Mouse (Mus musculus) testis, postnatal 10 days (tissue): ENCODE measurements around the gene Atg14.
A peak's percentile ranks its signal among the peaks of the same experiment; 100 is the strongest.
"Not testable (repeated sequence)": the region's sequence is repeated elsewhere in the genome, so short reads cannot be mapped to it uniquely, and the experiment has no call there.

Source experiments
- DNase-seq: peaks from one replicate; pipeline ENCODE4 v3.0.0; 2021; ENCODE audit warnings: low spot score

Atg14 gene

GRCm38 (mm10) chr14:47570549-47570948, at the start of gene Atg14:
TSS of gene Atg14 (minus strand) at chr14:47570649.
- not testable (repeated sequence) for DNase-seq

- no peak for DNase-seq
Observed at GRCm38 (mm10) chr14:47618891-47619290, 48.4 kb upstream of the Atg14 start.

- no peak for DNase-seq
Observed at GRCm38 (mm10) chr14:47613254-47613653, 42.8 kb upstream of the Atg14 start.

DNA sequence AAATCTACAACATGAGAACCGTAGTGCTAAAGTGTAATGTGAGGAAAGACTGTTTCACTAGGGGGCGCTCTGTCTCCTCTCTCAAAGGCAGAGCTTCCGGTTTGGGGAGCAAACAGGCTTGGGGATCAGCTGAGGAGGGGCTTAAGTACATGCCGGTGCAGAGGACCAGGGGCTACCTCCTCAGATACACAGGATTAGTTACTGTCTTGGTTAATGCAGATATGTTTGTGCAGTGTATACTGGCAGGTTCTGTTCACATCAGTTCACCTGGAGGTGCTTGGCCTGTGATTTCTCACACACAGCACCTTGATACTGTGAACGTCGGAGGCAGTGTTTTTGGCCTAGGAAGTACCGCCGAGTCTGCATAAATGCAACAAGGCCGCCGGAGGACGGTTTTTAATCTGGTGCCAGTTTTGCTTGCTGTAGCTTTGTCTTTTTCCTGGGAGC, 27.5 kb upstream of the Atg14 start:
- peak; percentile 80 for DNase-seq

DNA sequence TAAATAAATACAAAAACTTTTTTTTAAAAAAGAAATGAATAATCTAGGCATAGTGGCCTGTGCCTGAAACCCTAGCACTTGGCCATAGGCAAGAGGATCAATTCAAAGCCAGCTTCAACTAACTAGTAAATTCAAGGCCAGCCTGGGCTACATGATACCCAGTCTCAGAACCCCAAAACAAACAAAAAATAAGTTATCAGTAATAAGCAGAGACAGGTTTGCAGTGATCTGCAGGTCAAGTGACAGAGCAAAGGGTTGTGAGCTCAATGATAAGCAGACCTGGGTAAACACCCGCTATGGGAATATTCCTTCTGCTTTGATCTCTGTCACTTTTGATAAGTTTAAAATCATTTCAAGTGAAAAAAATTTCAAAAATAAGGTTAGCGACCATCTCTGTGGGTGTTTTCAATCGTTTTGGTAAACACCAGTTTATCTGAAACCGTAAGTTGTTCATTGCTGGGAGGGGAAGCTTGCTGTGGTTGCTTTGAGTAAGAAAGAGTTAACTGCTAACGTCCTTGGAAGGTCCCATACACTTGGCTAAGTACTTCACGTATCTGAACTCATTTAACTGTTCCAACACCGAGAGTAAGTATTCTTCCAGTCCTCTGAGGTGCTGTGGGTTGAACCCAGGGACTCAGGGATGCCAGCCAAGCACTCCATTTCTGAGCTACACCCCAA, 24.1 kb upstream of the Atg14 start:
- DNase-seq = no peak

- no peak for DNase-seq
Observed at GRCm38 (mm10) chr14:47590391-47590975, 20.0 kb upstream of the Atg14 start.

DNA sequence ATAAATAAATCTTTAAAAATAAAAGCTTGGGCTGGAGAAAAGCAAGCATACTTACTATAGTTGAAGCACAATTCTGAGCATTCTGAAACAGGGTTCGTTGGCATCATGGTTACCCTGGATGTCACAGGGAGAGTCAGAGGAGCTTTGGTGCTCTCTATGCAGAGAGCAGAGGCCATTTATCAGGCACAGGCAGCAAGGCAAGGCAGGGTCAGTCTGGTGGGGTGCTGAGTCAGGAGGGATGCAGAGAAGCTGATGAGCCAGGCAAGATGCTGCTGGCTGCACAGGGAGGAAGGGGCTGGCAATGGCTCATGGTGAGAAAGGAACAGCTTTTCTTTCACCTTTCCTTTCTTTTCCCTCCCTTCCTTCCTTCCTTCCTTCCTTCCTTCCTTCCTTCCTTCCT, 19.0 kb upstream of the Atg14 start:
- DNase-seq = no peak

DNA sequence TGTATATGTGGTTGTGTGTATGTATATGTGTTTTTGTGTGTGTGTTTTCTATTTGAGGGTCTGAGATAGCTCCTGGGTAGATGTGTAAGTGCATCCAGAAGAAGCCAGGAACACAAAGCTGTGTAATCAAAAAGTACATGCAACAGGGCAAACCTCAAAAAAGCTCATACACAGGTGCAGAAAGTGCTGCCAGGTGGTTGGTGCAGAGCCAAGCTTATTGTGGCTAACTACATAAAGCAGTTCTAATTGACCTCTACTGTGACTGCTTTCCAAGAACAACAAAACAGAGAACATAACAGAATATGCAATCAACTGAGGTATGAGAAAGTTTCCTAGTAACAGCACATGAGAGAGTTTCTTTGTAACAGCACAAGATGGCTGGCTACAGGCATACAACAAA, 13.9 kb upstream of the Atg14 start:
- DNase-seq = no peak

DNA sequence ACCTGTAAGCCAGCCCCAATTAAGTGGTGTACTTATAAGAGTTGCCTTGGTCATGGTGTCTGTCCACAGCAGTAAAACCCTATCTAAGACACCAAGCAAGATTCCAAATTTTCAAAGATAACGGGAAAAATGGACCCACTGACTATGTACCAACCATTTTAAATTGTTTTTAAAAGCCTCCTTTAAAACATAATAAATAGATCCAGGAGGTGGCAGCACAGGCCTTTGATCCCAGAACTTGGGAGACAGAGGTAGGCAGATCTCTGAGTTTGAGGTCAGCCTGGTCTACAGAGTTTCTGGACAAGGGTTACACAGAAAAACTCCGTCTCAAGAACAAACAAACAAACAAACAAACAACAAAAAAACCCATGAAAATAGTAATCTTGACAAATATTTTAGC, 11.2 kb upstream of the Atg14 start:
- DNase-seq = no peak

DNA sequence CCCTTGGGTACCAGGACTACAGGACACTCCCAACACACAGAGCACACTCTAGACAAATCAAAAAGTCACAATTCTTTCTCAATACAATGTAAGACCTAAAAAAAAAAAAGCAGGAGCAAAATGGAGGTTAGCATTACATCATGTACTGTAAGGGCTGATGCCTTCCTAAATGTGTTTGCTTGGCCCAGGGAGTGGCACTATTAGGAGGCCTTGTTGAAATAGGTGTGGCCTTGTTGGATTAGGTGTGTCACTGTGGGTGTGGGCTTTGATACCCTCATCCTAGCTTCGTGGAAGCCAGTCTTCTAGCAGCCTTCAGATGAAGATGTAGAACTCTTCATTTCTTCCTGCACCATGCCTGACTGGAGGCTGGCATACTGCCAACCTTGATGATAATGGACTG, 10.8 kb upstream of the Atg14 start:
- DNase-seq = no peak

GRCm38 (mm10) chr14:47578086-47578485, 7.6 kb upstream of the Atg14 start:
- DNase-seq = no peak

- no peak for DNase-seq
Observed at GRCm38 (mm10) chr14:47576687-47577086, 6.2 kb upstream of the Atg14 start.

- DNase-seq = no peak
Observed at GRCm38 (mm10) chr14:47574721-47575120, 4.3 kb upstream of the Atg14 start.

- no peak for DNase-seq
Observed at GRCm38 (mm10) chr14:47572707-47573106, 2.3 kb upstream of the Atg14 start.

DNA sequence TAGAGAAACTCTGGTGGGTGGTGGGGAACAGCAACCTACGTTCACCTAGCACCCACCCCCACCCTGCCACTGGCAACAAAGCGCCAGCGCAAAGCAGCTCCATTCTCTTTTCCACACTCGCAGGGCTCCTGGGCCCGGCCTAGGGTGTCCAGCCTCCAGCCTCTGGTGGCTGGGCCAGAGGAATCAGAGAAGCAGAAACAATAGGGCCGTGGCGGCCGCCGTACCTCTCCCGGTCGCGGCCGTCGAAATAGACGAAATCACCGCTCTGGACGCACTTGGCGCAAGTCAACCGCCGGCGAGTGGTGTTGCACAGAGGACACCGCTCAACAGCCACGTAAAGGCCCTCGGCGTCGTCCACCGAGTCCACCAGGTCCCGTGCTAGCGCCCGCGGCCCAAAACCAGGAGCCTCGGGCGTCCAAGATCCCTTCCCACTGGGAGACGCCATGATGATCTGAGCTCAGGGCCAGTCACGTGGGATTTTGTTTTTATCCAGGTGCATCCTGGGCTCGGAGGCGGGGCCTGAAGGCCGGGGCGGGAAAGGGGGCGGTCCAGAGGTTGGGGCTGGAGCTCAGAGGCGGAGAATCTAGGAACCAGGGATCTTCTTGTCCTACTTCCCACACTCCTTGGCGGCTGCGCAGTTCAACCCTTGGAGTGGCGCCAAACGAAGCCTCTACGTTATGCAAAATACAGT, 2.3 kb downstream of the Atg14 start:
- peak; percentile 99 for DNase-seq

DNA sequence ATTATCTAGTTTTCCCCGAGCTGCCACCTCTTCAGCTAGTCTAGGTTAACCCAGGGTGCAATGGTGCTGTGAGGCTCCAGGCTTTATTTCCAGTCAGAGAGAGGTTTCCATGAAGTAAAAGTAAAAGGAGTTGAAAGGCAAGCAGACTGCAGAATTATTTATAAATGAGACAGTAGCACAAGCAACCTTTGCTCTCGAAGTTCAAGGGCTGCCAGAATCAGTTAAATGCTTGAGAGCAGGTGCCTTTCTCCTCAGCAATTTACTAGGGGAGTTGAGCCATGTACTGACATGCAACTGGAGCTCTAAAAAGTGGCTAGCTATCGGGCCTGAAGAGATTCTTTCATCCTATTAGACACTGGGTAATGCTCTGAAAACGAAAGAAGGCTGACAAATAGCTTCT, 7.3 kb downstream of the Atg14 start:
- DNase-seq = no peak

DNA sequence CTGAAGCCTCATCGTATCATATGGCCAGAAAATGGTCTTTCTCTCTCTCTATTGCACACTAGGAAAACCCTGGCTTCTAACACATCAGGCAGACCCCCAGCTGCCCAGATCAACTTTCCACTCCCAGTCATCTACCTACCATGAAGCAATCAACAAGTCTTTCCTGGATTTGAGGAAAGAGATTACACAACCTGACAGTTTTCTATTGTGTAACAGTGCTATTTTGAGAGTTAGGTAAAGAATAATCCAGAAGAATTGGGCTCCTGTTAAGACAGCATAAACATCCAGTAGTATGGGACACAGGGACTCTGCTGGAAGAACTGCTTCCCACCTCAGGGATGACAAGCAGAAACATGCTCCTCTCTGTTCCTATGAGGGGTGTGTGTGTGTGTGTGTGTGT, 7.9 kb downstream of the Atg14 start:
- DNase-seq = no peak

DNA sequence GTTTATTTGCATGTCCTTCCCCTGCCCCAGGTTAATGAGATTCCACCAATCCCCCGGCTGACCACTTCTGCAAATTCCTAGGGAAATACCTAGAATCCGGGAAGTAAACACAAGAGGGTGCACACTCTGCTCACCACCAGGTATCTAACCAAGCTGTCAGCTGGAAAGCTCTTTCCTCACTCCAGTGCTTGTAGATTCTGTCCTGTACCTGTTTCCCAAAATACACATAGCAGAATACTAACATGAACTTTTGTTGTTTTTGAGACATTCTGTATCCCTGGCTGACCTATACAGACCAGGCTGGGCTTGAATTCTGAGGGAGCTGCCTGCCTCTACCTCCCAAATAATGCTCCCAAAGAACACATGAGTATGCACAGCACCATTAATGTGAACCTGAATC, 9.7 kb downstream of the Atg14 start:
- no peak for DNase-seq

GRCm38 (mm10) chr14:47555225-47555624, 15.2 kb downstream of the Atg14 start:
- no peak for DNase-seq

DNA sequence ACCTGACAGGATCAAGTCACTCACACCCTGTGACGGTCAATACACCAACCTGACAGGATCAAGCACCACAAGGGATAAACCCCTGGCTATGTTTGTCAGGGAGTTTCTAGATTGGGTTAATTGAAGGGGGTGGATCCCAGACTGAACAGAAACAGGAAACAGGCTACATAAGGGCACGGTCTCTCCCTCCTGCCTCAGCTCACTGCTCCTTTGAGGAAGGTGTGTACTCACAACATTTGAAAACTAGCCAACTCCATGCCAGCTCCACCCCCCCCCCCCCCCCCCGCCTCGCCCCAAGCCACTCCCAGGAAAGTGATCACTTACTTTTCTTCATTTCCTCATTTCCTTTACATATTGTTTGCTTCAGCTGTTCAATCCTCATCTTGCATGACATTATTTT, 16.2 kb downstream of the Atg14 start:
- DNase-seq = no peak

GRCm38 (mm10) chr14:47553380-47553779, 17.1 kb downstream of the Atg14 start:
- no peak for DNase-seq

- no peak for DNase-seq
Observed at GRCm38 (mm10) chr14:47551668-47552067, 18.8 kb downstream of the Atg14 start.

GRCm38 (mm10) chr14:47544877-47545276, 25.6 kb downstream of the Atg14 start:
- no peak for DNase-seq
